Mouse (Mus musculus) limb, embryonic 15.5 days (tissue): ENCODE data around the gene Nphp1. TPM values are rescaled to one million over a fixed set of nuclear protein-coding genes. Genes with fewer than 3 reads are reported as not detected.

Source experiments
- ATAC-seq: fragments of 200-750 bp; cut with Nextera tagmentation; 2 replicates; pipeline ENCODE4 v1.8.0; 2017; ENCODE audit warnings: low read depth, moderate TSS enrichment; ENCODE audit not compliant: insufficient number of reproducible peaks, low FRiP score, low TSS enrichment
- H3K27ac ChIP-seq: fragments of 300-500 bp; sonication (generic); 2 replicates; pipeline ENCODE4 v1.5.1; 2015; ENCODE audit warnings: moderate library complexity, mild to moderate bottlenecking, inconsistent platforms
- H3K27me3 ChIP-seq: fragments of 300-500 bp; sonication (generic); 2 replicates; pipeline ENCODE4 v1.6.1; 2015; ENCODE audit warnings: inconsistent platforms
- H3K36me3 ChIP-seq: fragments of 300-500 bp; sonication (generic); 2 replicates; pipeline ENCODE4 v1.6.1; 2015; ENCODE audit warnings: inconsistent platforms
- H3K4me1 ChIP-seq: fragments of 300-500 bp; sonication (generic); 2 replicates; pipeline ENCODE4 v1.6.1; 2015; ENCODE audit warnings: inconsistent platforms
- H3K4me2 ChIP-seq: fragments of 300-500 bp; sonication (generic); 2 replicates; pipeline ENCODE4 v1.6.1; 2015; ENCODE audit warnings: mild to moderate bottlenecking, inconsistent platforms
- H3K4me3 ChIP-seq: fragments of 300-500 bp; sonication (generic); 2 replicates; pipeline ENCODE4 v1.5.1; 2015; ENCODE audit warnings: mild to moderate bottlenecking, inconsistent platforms
- H3K9ac ChIP-seq: fragments of 300-500 bp; sonication (generic); 2 replicates; pipeline ENCODE4 v1.6.1; 2015; ENCODE audit warnings: inconsistent platforms
- H3K9me3 ChIP-seq: fragments of 300-500 bp; sonication (generic); 2 replicates; pipeline ENCODE4 v1.6.1; 2016; ENCODE audit warnings: inconsistent platforms
- WGBS: fragments of 180-500 bp; shearing (Covaris S2); methylation state at CpG from one replicate; pipeline ENCODE4 v1.1.7; 2015; 5-methylcytosine and 5-hydroxymethylcytosine counted together
- polyA plus RNA-seq: library from polyadenylated mRNA; unstranded; fragments of >200 nt; fragmentation: Nextera tagmentation; extraction: Ambion mirVana; gene quantifications from 2 replicates; pipeline ENCODE4 v1.2.1, GENCODE M21; 2015

The Nphp1 gene
- polyA plus RNA-seq, 1 experiment from 2014 or later, result 27.4 TPM

GRCm38 (mm10) chr2:127740756-127741519 is 47.8 kb downstream of the Nphp1 start:
- ATAC-seq, result no peak
- Histone ChIP-seq H3K36me3 (peaks cover 12% of the 10 kb centered on the region; the same call in 1 of the 2 replicates), H3K9ac (no peak overlapping the region), H3K4me1 (0 out of 2 replicates have a peak, but pooled peaks cover 2% of the 10 kb centered on the region), H3K27ac (no peak overlapping the region), H3K4me2 (no peak overlapping the region), H3K9me3 (no peaks in the 10 kb centered on the region), H3K4me3 (no peak overlapping the region), H3K27me3 (no peaks in the 10 kb centered on the region)
- WGBS, result 75% methylated on average over 9 of the region's 9 CpGs

DNA sequence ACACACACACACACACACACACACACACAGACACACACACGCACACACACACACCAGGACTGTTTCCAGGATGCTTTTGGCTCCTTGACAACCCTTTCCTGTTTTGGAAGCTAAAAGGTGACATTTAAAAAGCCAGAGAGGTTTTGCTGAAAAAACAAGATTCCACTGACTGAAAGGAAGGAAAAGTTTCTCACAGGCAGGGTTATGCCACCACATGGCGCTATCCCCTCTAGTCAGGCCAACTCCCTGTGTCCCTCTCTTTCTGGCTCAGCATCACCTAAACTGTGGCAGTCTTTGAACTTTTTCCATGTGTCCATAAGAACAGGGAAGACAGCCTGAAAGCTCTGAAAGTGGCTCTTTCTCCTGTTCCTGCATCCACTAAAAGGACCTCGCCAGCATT is 50.8 kb downstream of the Nphp1 start:
- no peaks in the 10 kb centered on the region for H3K27me3 ChIP-seq
- H3K4me1 ChIP-seq, result peaks cover 5% of the 10 kb centered on the region; the same call in 1 of the 2 replicates
- no peak overlapping the region for H3K4me2 ChIP-seq
- H3K9me3 ChIP-seq, result no peaks in the 10 kb centered on the region
- H3K27ac ChIP-seq, result no peak overlapping the region
- no peak overlapping the region for H3K4me3 ChIP-seq
- H3K36me3 ChIP-seq, result peaks cover 7% of the 10 kb centered on the region; the same call in 1 of the 2 replicates
- no peak for ATAC-seq
- H3K9ac ChIP-seq, result no peak overlapping the region
- WGBS, result 69% methylated on average over 3 of the region's 3 CpGs

GRCm38 (mm10) chr2:127736631-127737209 is 52.0 kb downstream of the Nphp1 start:
- Histone ChIP-seq H3K27me3 (no peaks in the 10 kb centered on the region), H3K9ac (no peak overlapping the region), H3K27ac (peak overlapping the region; percentile 55; the same call in 1 of the 2 replicates), H3K4me3 (no peak overlapping the region), H3K36me3 (peaks cover 7% of the 10 kb centered on the region; the same call in 1 of the 2 replicates), H3K4me2 (no peak overlapping the region), H3K9me3 (no peaks in the 10 kb centered on the region), H3K4me1 (peaks cover 4% of the 10 kb centered on the region; the same call in 1 of the 2 replicates)
- 71% methylated on average over 6 of the region's 6 CpGs for WGBS
- no peak for ATAC-seq

GRCm38 (mm10) chr2:127735512-127736145 is 53.1 kb downstream of the Nphp1 start:
- Histone ChIP-seq H3K9ac (no peak overlapping the region), H3K9me3 (no peaks in the 10 kb centered on the region), H3K4me3 (no peak overlapping the region), H3K4me2 (no peak overlapping the region), H3K27me3 (0 out of 2 replicates have a peak, but pooled peaks cover under 1% of the 10 kb centered on the region), H3K27ac (no peak overlapping the region), H3K4me1 (peaks cover 7% of the 10 kb centered on the region), H3K36me3 (no peaks in the 10 kb centered on the region)
- WGBS, result 52% methylated on average over 9 of the region's 9 CpGs
- ATAC-seq, result no peak

DNA sequence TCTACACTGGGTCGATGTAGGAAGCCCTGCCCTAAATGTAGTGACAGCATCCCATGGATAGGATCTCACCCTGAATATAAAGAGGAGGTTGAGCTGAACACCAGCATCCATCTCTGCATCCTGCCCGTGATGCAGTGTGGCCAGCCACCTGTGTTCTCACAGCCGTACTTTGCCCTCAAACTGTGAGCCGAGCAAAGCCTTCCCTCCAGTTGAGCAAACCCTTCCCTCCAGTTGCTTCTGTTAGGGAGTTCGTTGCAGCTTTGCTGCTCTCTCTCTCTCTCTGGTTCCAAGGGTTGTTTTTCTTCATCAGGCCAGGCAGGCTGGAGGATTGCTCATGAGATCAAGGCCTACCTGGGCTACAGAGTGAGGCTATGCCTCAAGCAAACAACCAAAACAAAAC is 53.8 kb downstream of the Nphp1 start:
- no peak overlapping the region for H3K4me2 ChIP-seq
- no peak overlapping the region for H3K9ac ChIP-seq
- H3K4me3 ChIP-seq, result no peak overlapping the region
- no peaks in the 10 kb centered on the region for H3K36me3 ChIP-seq
- H3K27ac ChIP-seq, result no peak overlapping the region
- peaks cover 15% of the 10 kb centered on the region for H3K4me1 ChIP-seq
- WGBS, result 74% methylated on average over 5 of the region's 5 CpGs
- H3K9me3 ChIP-seq, result no peaks in the 10 kb centered on the region
- peaks cover 7% of the 10 kb centered on the region; the same call in 1 of the 2 replicates for H3K27me3 ChIP-seq
- no peak for ATAC-seq

DNA sequence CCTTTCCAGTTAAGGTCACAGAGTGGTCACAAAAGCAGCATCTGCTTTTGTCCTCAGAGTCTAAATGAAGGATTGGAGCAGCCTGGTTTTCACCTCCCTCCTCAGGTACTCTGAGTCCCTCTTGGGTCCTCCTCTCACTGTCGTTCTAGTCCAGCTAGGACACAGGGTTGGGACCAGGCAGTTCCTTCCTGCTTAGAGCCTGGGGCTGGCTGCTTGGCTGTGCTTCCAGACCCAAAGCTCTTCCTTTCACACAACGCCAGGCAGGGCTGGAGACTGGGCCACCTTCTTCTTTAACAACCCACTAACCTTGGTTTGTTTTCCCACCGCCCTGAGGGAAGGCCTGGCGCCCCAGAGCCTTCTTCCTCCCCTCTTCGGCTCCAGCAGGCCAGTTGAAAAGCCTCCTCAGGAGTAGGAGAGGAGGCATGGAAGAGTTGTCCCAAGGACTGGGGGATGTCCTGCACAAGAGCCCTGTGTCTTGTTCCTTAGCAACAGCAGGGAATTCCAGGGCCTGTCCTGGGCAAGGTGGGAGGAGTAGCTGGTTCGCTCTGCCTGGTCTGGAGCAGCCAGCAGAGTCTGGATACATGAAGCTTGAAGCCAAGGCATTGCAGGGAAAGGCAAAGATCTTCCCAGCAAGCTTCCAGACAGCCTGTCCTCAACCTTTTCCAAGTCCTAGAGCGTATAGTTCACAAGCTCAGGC is 58.2 kb downstream of the Nphp1 start:
- Histone ChIP-seq H3K9me3 (no peaks in the 10 kb centered on the region), H3K4me2 (no peak overlapping the region), H3K4me1 (peaks cover 31% of the 10 kb centered on the region), H3K9ac (peak overlapping the region; percentile 14; the same call in 1 of the 2 replicates), H3K27me3 (peaks cover 7% of the 10 kb centered on the region; the same call in 1 of the 2 replicates), H3K4me3 (no peak overlapping the region), H3K36me3 (no peaks in the 10 kb centered on the region), H3K27ac (peak overlapping the region; percentile 76)
- WGBS, result 53% methylated on average over 7 of the region's 7 CpGs
- no peak for ATAC-seq

DNA sequence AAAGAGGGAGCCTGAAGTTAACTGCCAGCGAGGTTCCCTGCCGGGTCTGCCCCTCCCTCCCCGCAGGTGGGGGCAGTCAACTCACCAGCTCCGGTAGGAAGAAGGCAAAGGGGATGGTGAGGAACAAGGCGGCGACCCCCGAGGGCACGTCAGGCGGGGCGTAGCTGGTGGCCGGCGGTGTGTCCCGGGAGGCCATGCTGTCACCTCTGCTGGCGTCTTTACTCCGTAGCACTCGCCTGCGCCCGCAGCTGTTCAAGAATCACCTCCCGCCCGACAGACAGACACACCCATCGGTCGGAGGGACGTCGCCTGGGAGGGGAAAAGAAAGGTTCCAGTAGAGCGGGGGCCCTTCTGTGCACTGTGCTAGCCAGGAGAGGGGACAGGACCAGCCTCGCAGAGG is 59.0 kb downstream of the Nphp1 start, which contains the start of gene Mall:
Mall (minus strand) TSS at position 262 of the 400 bp plus-strand sequence.
- Histone ChIP-seq H3K4me1 (peaks cover 29% of the 10 kb centered on the region), H3K4me2 (peak within 1 kb of the TSS; percentile 49), H3K27ac (peak within 1 kb of the TSS; percentile 76), H3K9ac (peak within 1 kb of the TSS; percentile 14; the same call in 1 of the 2 replicates), H3K9me3 (no peaks in the 10 kb centered on the region), H3K36me3 (no peaks in the 10 kb centered on the region), H3K4me3 (peak within 1 kb of the TSS; percentile 31), H3K27me3 (peaks cover 7% of the 10 kb centered on the region; the same call in 1 of the 2 replicates)
- WGBS, result 2% methylated on average over 26 of the region's 26 CpGs
- ATAC-seq, result no peak

DNA sequence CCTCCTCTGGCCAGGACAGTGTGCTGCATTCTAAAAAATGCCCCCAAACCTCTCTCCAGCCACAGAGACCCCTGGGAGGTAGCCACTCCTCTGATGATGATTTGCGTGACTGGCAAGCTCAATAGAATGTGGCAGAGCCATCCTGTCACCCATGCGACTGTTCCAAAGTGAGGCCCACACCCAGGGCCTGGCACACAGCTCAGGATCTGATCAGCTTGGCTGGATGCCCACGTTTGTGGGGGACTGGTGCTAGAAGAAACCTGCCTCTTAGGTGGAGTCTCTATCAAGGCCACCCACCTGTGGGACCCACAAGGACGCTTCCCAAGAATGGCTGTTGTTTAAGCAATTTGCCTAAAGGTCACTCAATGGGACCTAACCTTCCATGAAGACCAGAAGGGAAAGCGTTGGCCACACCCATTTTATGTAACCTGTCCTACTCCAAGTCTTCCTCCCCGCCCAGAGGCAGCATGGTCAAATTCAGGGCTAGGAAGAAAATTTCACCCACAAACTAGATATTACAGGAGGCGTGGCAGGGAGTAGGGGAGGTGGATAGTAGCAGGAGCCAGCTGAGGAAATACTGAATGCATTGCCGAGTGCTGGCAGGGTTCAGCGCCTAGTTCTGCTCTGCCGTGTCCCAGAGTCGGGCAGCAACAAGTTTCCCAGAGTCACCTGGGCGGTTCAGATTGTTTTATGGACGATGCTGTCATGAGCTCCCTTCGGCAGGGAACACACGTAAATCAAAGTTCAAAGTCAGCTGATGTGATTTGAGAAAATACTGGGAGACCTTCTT is 59.8 kb downstream of the Nphp1 start:
- Histone ChIP-seq H3K4me2 (peak overlapping the region; percentile 49), H3K4me3 (peak overlapping the region; percentile 31), H3K36me3 (no peaks in the 10 kb centered on the region), H3K27ac (peak overlapping the region; percentile 76), H3K9ac (no peak overlapping the region), H3K4me1 (peaks cover 34% of the 10 kb centered on the region), H3K9me3 (no peaks in the 10 kb centered on the region), H3K27me3 (peaks cover 7% of the 10 kb centered on the region; the same call in 1 of the 2 replicates)
- no peak for ATAC-seq
- 26% methylated on average over 15 of the region's 15 CpGs for WGBS

GRCm38 (mm10) chr2:127728146-127728545 is 60.6 kb downstream of the Nphp1 start:
- peak overlapping the region; percentile 31; the same call in 1 of the 2 replicates for H3K4me3 ChIP-seq
- H3K36me3 ChIP-seq, result no peaks in the 10 kb centered on the region
- peaks cover 7% of the 10 kb centered on the region; the same call in 1 of the 2 replicates for H3K27me3 ChIP-seq
- WGBS, result 74% methylated on average over 6 of the region's 6 CpGs
- 0 out of 2 replicates have a peak overlapping the region, but pooled peaks have one; percentile 76 for H3K27ac ChIP-seq
- no peaks in the 10 kb centered on the region for H3K9me3 ChIP-seq
- H3K4me2 ChIP-seq, result no peak overlapping the region
- no peak for ATAC-seq
- H3K9ac ChIP-seq, result no peak overlapping the region
- peaks cover 41% of the 10 kb centered on the region for H3K4me1 ChIP-seq

- Histone ChIP-seq H3K4me2 (no peak overlapping the region), H3K9ac (no peak overlapping the region), H3K4me3 (no peak overlapping the region), H3K27ac (peak overlapping the region; percentile 87), H3K36me3 (no peaks in the 10 kb centered on the region), H3K27me3 (no peaks in the 10 kb centered on the region), H3K4me1 (peaks cover 33% of the 10 kb centered on the region), H3K9me3 (no peaks in the 10 kb centered on the region)
- no peak for ATAC-seq
- 69% methylated on average over 4 of the region's 4 CpGs for WGBS
Measured at GRCm38 (mm10) chr2:127723193-127723592, 65.5 kb downstream of the Nphp1 start.
